Mouse (Mus musculus) right cerebral cortex, postnatal 4 days (tissue): ENCODE data around the gene Yaf2.
A peak's percentile ranks its signal among the peaks of the same experiment; 100 is the strongest.

Experiments used
- DNase-seq: peaks from one replicate; pipeline ENCODE4 v3.0.0-alpha.2; 2022

The Yaf2 gene

DNA sequence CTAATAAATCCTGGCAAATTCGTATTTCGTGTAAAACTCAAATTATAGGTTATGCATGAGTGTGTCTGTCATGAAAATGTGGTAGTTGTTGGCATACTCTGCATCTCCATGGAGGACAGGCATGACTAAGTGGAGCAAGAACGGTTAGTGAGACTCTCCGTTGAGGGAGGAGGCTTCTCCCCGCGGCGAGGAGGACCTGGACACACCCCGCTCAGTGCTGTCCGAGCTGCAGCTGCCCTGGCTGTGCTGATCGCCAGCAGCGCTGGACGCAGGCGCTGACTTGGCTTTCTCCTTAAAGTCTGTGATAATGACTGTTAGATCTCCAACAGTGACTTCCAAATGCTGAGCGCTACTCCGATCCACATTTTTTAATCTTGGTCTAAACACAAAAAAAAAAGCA lies 51.5 kb downstream of the Yaf2 start:
- no peak for DNase-seq

GRCm38 (mm10) chr15:93284326-93284725 lies 52.4 kb downstream of the Yaf2 start:
- no peak for DNase-seq

DNA sequence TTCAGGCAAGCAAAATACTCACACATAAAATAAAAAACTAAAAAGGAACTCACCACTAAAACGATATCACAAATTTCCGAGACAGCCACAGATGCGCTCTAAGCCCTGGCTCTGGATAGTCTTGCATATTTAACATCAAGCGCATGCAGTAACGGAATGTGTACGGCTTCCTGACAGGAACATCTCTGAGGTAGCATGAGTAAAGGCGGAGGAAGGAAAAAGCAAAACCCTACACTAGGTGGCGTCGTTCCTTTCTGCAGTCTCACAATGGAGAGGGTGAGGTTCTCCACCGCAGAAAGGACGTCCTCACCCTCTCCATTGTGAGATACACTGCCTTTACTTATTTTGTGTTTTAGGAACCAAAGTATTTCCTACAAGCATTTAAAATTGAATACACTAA lies 53.4 kb downstream of the Yaf2 start:
- peak; percentile 24 for DNase-seq

GRCm38 (mm10) chr15:93276276-93276675 lies 60.5 kb downstream of the Yaf2 start:
- DNase-seq: peak; percentile 8

DNA sequence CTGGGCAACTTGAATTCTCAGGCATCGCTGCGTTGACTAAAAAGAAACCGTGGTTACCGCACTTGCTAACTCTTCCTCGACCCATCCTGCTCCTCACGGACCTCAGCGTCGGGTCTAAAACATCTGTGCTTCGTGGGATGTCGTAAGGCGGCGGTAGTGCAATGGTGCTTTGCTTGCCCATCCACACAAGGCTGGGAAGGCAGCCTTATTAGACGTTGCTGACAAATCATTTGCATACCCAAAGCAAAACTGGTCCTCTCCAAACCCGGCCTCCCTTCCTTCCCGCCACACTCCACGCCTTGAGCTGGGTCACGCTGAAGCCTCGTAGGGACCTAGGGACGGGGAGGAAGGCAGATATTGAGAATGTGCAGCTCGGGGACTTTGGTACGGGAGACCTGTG lies 61.1 kb downstream of the Yaf2 start:
- peak; percentile 34 for DNase-seq

DNA sequence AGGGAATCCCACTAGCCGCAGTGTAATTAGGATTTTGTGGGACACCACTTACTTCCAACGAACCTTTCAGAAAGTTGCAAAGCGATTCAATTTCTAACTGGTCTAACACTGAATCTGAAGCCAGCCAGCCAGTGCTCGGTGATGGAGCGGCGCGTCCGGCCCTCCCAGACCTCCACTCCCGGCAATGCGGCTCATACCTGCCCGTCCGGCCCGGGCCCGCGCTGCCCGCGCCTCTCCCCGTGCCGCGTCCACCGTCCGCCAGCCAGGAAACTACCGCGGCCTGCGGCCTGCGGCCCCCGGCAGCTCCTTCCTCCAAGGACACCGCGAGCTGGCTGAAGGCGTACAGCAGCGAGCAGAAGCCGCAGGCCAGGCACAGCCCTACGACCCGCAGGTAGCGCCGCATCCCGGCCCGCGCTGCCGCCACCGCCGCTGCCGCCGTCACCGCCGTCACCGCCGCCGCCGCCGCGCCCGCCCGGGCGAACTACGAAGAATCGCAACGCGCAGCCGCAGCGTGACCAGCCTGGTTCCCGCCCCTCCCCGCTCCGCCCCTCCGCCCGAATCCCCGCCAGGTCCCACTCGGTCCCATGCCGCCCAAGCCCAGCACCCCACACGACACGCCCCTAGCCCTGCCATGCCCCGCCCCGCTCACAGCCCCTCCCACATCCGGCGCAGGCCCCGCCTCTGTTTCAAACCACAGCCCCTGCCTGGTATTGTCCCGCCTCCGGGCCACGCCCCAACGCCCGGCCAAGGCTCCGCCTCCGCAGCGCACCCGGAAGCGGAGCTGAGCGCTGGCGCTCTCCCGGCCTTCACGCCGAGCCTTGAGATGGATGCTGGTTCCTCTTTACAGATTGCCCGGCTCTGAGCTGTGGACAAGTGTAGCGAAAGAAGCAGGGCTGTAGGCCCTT lies 61.8 kb downstream of the Yaf2 start, which contains the start of gene Gxylt1:
Gene Gxylt1 (minus strand): TSS at position 501 of the 905 bp plus-strand sequence.
- peak; percentile 98 for DNase-seq

- no peak for DNase-seq
Measured at GRCm38 (mm10) chr15:93273788-93274678, 62.7 kb downstream of the Yaf2 start.

- DNase-seq: no peak
Measured at GRCm38 (mm10) chr15:93272948-93273347, 63.8 kb downstream of the Yaf2 start.

GRCm38 (mm10) chr15:93270289-93270855 lies 66.4 kb downstream of the Yaf2 start:
- DNase-seq: no peak

DNA sequence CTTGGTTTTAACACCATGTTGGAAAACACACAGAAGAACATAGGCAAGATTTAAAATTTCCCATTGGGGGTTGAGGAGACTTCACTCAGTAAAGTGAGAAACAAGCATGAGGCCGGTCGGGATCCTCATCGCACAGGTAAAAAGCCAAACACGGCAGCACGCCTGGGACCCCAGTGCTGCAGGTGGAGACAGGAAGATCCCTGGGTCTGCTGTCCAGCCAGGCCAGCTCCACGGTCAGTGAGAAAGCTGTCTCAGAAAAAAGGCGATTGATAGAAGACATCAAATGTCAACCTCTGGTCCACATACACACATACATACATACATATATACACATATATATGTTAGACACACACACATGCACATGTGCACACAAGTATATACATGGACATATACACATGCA lies 67.2 kb downstream of the Yaf2 start:
- no peak for DNase-seq

- DNase-seq: no peak
Measured at GRCm38 (mm10) chr15:93268001-93268400, 68.7 kb downstream of the Yaf2 start.

DNA sequence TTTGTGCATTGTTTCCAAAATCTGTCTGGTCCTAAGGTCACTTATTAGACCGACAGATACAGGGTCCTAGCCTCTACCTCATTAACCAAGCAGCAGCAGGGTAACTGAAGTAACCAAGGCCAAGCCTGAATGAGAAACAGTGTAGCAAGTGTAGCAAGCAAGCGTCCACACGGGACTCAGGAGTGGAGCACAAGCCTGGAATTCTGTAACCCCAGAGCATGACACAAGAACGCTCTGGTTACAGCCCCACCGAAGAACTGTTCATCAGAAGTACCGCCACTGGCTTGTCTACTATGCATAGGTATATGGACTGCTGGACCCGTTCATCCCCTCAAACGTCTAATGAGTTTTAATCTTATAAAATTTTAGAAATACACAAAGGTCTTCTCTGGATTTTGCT lies 69.3 kb downstream of the Yaf2 start:
- no peak for DNase-seq

DNA sequence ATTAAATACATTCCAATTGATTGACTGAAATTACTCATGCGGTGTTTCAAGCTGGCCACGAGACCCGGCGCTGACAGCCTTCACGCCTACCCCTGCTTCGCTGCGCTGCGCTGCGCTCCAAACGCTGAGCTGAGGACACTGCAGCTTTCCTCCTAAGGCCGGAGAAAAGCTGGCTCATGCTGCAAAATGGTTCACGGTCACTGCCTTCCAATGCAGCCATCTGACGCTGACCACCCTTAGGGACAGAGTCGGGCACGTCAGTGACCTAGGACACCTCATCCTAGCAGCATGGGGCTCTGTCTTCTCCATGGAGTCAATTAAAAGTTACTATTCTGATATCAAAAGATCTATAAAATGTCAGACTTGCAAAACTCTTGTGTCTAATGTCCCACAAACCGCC lies 70.4 kb downstream of the Yaf2 start:
- no peak for DNase-seq

GRCm38 (mm10) chr15:93265728-93266127 lies 71.0 kb downstream of the Yaf2 start:
- peak; percentile 45 for DNase-seq

DNA sequence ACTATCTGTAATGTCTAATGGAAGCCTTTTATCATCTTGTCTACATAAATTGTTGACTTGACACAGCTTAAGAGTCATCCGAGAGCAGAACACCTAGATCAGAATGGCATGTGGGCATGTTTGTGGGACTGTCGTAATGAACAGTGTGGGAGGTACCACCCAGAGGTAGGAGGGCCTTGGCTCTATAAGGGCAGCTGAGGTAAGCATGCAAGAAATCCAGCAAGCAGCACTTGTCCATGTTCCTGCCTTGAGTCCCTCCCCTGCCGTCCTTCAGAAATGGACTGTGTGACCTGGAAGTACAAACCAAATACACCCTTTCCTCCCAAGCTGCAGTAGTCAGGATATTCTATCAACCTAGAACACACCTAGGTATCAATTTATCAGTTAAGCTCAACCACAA lies 71.5 kb downstream of the Yaf2 start:
- no peak for DNase-seq

GRCm38 (mm10) chr15:93264221-93264620 lies 72.5 kb downstream of the Yaf2 start:
- no peak for DNase-seq

DNA sequence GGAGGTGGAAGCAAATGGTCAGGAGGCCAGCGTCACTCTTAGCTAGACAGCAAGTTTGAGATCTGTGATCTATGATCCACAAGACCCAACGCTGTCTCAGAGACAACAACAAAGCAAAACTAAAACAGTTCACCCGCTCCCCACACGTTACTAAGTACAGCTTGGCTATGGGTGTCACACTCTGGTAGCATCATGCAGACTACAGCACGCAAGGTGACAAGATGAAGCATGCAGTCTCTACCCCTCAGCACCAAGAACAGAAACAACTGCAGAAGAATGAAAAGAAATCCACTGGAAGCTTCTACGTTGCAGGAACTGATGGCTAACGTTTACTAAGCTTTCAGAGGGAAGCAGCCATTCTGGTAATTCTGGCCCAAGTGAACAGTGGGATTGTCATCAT lies 73.2 kb downstream of the Yaf2 start:
- no peak for DNase-seq

GRCm38 (mm10) chr15:93262818-93263217 lies 73.9 kb downstream of the Yaf2 start:
- DNase-seq: no peak

DNA sequence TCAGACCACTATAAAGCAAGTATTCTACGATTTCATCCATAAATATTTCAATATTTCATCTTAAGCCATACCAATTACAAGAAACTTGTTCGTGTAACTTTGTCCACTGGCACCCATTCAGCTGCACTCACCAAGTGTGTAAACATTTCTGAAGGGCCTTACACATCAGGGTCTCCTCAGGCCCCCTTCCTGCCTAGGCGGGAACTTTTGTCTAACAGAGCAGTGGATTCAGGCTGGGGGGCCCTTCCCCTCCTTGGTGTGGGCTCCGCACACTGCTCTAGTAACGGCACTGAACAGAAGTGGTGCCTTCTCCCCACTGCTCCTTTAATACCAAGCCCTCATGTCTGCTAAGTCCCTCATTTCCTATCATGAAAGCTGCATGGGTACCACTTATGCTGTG lies 74.5 kb downstream of the Yaf2 start:
- no peak for DNase-seq

- DNase-seq: no peak
Measured at GRCm38 (mm10) chr15:93259933-93260332, 76.8 kb downstream of the Yaf2 start.

DNA sequence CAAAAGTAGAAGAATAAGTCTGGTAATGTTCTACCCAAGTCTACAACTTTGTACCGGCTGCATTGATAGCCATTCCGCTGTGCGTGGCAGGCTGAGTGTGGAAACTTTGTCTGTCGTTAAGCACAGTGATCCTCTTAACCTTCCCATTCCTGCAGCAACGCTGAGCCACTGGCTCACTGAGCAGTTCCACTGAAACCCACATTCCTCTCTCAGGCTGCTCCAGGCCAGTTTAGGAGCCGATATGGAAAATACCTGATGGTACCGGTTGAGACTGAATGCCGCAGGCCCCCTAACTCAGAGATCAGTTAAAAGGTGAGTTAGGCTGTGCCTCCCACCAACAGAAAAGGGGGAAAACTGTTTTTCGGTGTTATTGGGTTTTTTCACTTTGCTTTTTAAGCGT lies 81.4 kb downstream of the Yaf2 start:
- no peak for DNase-seq

DNA sequence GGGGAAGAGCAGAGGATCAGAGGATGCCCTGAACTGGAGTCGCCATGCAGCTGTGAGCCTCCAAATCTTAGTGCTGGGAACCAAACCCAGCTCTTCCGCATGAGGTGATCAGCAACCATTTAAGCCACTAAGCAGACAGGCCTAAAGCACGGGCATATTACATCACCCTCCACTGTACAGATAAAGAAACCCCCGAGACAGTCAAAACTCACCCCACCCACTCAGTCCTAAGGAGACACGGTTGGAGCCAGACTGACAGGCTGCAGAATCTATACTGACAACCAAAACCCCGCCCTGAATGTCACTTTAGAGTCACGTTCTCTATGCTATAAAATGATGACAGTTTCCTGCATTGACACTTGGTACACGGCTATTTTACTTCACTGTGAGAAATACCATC lies 83.6 kb downstream of the Yaf2 start:
- no peak for DNase-seq

GRCm38 (mm10) chr15:93252396-93252795 lies 84.3 kb downstream of the Yaf2 start:
- no peak for DNase-seq
